Mouse (Mus musculus) urinary bladder, postnatal 36 days (tissue): ENCODE measurements at regions not wholly inside any gene's neighbourhood (a gene's known extent, or its start where the extent isn't known, plus 50 kb on each side); places are given as distances from the start of the nearest gene placed in this dataset.
A peak's percentile ranks its signal among the peaks of the same experiment; 100 is the strongest.
"Not testable (repeated sequence)": the region's sequence is repeated elsewhere in the genome, so short reads cannot be mapped to it uniquely, and the experiment has no call there.

Experiments
- DNase-seq, 2 experiments: peaks; one replicate each; pipeline ENCODE4 v3.0.0; 2022; ENCODE audit warnings: low spot score in 2 of 2, mixed read lengths in 1 of 2

DNA sequence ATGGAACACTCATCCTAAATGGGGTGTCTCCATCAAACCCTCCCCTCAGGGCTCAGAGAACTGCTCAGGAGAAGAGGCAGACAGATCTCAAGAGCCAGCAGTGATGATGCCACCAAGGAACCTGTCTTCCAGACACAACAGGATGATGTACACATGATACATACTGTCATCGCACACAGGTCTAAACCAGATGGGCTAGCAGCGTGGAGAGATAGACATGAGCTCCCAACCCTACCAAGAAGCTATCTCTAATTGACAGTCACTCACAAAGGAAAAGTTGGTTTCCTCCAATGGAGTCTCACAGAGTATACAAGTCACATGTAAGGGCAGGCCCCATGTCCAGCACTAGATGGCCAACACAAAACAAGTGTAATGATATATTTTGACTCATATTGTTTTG, 139.9 kb downstream of the Cdca7 start:
- DNase-seq = no peak

DNA sequence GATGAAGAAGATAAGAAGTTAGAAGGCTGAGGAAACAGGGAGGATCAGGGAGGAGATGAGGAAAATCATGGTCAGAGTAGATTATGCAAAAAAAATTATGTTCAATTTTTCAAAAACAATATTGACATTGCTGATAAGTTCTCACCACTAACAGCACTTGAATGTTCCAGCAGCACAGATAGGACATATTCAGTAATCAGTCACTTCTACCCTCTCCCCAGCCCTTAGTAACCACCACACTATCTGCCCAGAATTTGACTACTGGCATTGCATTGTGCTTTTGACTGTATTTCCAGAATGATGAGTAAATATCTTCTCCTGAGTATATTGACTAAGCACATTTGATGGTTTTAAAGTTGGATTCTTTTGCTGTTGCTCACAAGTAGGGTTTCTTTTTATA, 140.5 kb downstream of the Cdca7 start:
- DNase-seq = no peak

DNA sequence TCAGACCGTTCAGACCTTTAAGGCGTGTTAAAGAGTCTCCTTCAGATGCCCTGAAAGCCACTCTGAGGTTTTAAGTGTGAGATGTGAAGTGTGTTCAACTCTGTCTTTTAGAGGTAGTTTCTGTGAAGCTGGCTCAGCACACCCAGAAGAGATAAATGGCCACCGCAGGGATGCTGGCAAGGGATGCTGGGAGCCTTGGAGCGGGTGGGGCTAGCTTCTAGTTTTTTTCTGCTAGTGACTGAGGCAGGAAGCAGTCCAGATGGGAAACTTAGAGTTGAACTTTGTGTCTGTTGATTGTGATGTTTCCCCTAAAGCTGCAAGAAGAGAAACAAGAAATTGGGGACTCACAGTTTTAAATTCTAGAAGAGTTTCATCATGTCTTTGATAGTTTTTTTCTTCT, 143.5 kb downstream of the Cdca7 start:
- DNase-seq = peak in 1 of 2 experiments; percentile 6

- no peak for DNase-seq
These were observed 144.3 kb downstream of the Cdca7 start for GRCm38 (mm10) chr2:72620182-72620652.

GRCm38 (mm10) chr2:72627915-72628314, 152.0 kb downstream of the Cdca7 start:
- DNase-seq = no peak

DNA sequence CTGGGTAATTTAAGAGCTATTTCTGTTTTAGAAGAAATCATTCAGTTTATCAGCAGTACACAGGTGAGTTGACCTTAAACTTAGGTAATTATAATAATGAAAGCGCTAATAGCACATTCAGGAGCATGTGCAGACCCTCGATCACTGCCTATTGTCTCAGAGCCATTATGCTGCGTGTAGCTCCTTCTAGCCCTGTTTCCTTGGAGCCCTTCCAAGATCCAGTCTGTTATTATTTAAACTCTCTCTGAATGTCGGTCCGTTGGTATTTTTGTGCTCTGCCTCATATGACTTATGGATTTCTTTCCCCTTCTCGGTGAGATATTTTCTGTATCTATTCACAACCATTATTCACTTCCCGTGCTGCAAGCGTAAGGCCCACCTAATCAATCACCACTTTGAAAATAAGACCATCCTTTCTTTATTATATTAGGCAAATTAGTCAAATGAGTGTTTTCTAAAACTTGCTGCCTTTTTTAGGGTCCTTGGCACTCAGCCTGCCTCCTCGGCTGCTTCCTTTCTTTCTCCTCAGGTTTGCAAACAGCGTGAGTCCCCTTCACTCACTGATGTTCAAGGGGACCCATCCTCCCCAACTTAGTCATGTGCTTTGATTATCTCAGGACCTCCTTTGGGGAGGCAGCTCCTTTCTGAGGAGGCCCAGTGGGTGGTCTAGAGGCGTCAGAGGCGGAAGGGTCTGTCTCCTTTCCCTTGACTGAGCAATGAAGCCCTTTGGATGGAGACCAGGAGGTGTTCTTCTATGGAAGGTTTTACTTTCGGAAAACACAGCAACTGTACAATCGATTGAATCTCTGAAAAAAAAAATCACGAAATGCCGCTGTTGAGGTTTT, 152.9 kb downstream of the Cdca7 start:
- no peak for DNase-seq

DNA sequence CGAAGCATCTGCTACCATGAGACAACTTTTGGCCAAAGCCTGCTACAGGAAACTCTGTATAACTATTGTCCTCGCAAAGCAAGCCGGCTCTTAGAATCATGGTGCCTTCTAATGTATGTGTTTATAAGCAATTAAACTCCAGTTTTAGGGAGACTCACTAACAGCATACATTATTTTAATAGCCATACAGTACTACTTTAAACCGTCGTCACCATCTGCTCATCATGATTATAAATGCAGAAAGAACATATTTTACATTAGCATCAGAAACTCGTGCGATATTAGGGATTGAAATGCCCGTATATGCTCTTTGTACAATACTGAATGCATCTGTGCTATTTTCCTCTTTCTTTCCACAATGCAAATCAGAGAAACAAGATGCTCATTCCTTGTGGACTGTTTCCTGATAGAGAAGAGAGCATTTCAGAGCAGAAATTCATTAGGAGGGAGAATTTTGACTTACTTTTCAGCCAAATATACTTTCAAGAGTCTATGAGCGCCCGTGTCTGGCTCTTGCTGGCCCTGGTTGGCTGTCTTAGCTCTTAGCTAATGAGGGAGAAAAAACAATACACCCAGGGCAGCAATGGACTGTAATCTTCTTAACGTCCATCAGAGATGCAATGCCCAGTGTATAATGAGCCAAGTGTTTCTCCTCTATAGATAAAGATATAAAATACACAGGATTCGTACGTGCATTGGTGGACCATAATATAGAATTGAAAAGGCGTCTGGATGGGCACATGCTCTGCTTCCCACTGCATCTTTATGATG, 153.9 kb downstream of the Cdca7 start:
- DNase-seq = no peak

GRCm38 (mm10) chr2:72637881-72638620, 162.1 kb downstream of the Cdca7 start:
- no peak for DNase-seq

GRCm38 (mm10) chr2:72639022-72639421, 163.1 kb downstream of the Cdca7 start:
- DNase-seq = no peak

DNA sequence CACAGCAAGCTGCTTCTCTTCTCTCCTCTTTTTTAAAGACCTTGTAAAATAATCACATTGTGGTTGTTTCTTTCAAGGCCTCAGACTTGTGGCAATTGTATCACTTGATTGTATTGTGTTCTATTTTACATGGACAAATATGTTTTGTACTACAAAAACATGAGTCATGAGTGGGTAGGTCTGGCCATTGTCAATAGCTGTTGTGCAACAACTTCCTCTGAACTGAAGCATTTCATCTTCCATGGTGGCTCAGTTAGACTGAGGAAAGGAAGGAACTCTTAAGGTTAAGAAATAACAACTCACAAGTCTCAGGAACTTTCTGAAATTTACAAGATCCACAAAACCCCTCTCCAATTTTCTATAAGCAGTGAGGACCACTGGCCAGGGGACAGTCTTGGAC, 165.3 kb downstream of the Cdca7 start:
- DNase-seq = no peak

DNA sequence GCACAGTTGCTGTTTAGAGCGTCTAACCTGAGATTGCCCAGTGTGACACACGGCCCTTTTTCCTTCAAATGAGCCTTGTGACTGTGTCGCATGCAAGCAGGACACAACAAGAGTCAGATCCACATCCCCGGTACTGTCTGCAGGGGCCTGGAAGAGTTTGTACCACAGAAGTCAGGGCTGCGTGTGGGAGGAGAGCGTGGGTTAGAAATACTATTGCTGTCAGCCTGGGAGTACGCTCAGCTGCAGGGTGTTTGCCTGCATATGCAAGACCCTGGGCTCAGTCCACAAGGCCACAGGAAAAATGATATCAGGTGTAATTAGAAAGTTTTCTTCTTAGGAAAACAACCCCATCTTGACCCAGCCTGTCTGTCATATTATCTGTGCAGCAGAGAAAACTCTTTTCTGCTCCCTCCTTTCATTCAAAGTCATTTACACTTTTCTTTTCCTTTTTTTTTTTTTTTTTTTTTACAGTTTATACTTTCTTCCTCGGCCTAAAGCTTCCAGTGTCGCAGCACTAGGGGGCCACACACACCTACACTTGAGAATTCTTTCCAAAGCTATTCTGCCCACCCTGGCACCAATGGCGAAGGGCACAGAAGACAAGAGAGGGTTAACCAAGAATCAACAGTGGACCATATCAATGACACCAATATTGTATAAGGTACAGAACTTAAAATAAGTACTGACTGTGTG, 168.3 kb downstream of the Cdca7 start:
- no peak for DNase-seq

GRCm38 (mm10) chr2:72647642-72648041, 171.7 kb downstream of the Cdca7 start:
- DNase-seq = no peak

DNA sequence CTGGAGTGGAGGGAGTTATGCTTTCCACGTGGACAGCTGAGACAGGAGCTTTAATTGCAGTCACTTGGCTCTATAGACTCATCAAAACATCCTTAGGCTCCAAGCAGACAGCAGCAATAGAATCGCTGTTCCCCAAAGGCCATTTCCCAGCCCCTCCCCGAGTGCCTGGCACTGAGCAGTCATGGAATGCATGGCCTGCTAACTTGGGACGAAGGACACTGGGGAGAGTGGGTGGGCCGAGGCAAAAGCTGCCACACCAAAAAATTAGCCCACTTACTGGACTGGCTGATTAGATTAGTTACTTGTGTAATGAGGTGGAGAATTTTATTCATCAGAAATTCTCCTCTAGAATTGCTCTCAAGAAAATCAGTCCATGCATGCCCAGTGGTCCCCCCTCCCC, 172.3 kb downstream of the Cdca7 start:
- no peak for DNase-seq

GRCm38 (mm10) chr2:72655864-72656263, 179.9 kb downstream of the Cdca7 start:
- peak in 1 of 2 experiments; percentile 6 for DNase-seq

- DNase-seq = no peak
These were observed 181.4 kb downstream of the Cdca7 start for GRCm38 (mm10) chr2:72657101-72657920.

- DNase-seq = no peak
These were observed 186.4 kb downstream of the Cdca7 start for GRCm38 (mm10) chr2:72662396-72662795.

DNA sequence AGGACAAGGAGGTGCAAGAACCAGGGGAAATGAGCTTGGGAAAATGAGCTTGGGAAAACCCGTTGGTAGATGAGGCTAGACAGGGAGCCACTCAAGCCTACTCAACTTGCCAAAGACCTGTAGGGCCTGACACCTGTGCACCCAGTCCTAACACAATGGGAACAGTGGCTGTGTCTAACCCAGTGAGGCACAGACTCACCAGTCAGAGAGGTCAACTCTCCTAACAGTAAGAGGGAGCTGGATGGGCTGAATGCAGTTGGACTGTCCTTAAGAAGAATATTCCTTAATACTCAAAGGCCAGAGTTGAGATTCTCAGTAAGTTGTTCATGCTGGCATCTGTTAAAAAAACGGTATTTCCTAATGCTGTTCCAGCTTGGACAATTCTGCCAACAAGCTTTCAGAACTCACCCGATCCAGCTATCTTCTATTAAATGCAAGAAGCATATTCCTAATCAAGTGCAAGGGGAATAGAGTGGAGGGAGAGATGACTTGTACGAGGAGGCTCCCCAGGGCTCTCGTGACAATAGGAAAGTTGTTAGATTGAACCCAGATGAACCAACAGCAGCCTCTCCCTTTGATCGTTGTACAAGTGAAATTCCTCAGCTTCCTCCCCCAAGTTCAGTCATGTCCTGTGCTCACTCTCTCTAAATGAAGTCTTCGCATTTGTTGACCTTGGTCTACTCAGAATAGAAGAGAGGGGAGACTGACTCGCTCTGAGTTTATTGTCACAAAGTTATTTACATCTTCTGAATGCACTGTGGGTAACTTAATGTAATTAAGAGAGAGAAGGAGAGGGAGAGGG, 187.2 kb downstream of the Cdca7 start:
- DNase-seq = no peak

- DNase-seq = not testable (repeated sequence)
These were observed 191.4 kb downstream of the Cdca7 start for GRCm38 (mm10) chr2:72667396-72667795.
